Mouse (Mus musculus) forebrain, embryonic 10.5 days (tissue): Measurements from ENCODE around the gene Scamp5. TPM values are rescaled to one million over a fixed set of nuclear protein-coding genes. Genes with fewer than 3 reads are reported as not detected.
"Not testable (repeated sequence)": the region's sequence is repeated elsewhere in the genome, so short reads cannot be mapped to it uniquely, and the experiment has no call there.

Experiments used
- DNase-seq: peaks from one replicate; pipeline ENCODE4 v3.0.0-alpha.2; 2017; ENCODE audit warnings: low spot score; ENCODE audit errors: extremely low spot score
- H3K27ac ChIP-seq: fragments of 300-500 bp; sonication (generic); 2 replicates; pipeline ENCODE4 v1.5.1; 2016; ENCODE audit warnings: mild to moderate bottlenecking
- H3K27me3 ChIP-seq: fragments of 300-500 bp; sonication (generic); 2 replicates; pipeline ENCODE4 v1.6.1; 2016; ENCODE audit warnings: mild to moderate bottlenecking; ENCODE audit not compliant: poor library complexity, severe bottlenecking
- H3K36me3 ChIP-seq: fragments of 300-500 bp; sonication (generic); replicated peaks from 2 replicates; pipeline ENCODE4 v1.6.1; 2016; ENCODE audit warnings: mild to moderate bottlenecking, moderate library complexity
- H3K4me1 ChIP-seq: fragments of 300-500 bp; sonication (generic); 2 replicates; pipeline ENCODE4 v1.6.1; 2016
- H3K4me3 ChIP-seq: fragments of 300-500 bp; sonication (generic); 2 replicates; pipeline ENCODE4 v1.5.1; 2016; ENCODE audit warnings: mild to moderate bottlenecking, moderate library complexity
- H3K9me3 ChIP-seq: fragments of 300-500 bp; sonication (generic); 2 replicates; pipeline ENCODE4 v1.6.1; 2016; ENCODE audit warnings: mild to moderate bottlenecking, moderate library complexity
- WGBS: fragments of 180-500 bp; shearing (Covaris S2); methylation state at CpG from one replicate; pipeline ENCODE4 v1.1.7; 2016; 5-methylcytosine and 5-hydroxymethylcytosine counted together
- polyA plus RNA-seq: library from polyadenylated mRNA; unstranded; fragments of >200 nt; fragmentation: Nextera tagmentation; extraction: Ambion mirVana; gene quantifications from 2 replicates; pipeline ENCODE4 v1.2.1, GENCODE M21; 2016

The Scamp5 gene
- polyA plus RNA-seq, 1 experiment from 2014 or later, result 15.5 TPM

GRCm38 (mm10) chr9:57439522-57440295, 28.2 kb downstream of the Scamp5 start, which contains the start of gene Ppcdc:
Ppcdc (minus strand) TSS chr9:57440124.
- peak within 1 kb of the TSS; percentile 61 for H3K4me3 ChIP-seq
- no peaks in the 10 kb centered on the region for H3K27me3 ChIP-seq
- DNase-seq, result peak; percentile 91
- H3K9me3 ChIP-seq, result no peaks in the 10 kb centered on the region
- H3K4me1 ChIP-seq, result peaks cover 19% of the 10 kb centered on the region
- H3K36me3 ChIP-seq, result peaks cover 8% of the 10 kb centered on the region
- peak within 1 kb of the TSS; percentile 92 for H3K27ac ChIP-seq
- WGBS, result 5% methylated on average over 32 of the region's 32 CpGs

GRCm38 (mm10) chr9:57439083-57439482, 28.8 kb downstream of the Scamp5 start:
- Histone ChIP-seq H3K4me1 (peaks cover 19% of the 10 kb centered on the region), H3K9me3 (no peaks in the 10 kb centered on the region), H3K4me3 (peak overlapping the region; percentile 61), H3K27ac (peak overlapping the region; percentile 92), H3K27me3 (no peaks in the 10 kb centered on the region), H3K36me3 (peaks cover 7% of the 10 kb centered on the region)
- DNase-seq, result no peak
- 65% methylated on average over 7 of the region's 7 CpGs for WGBS

- WGBS, result 87% methylated on average over 10 of the region's 10 CpGs
- Histone ChIP-seq H3K27ac (no peak overlapping the region), H3K4me1 (peaks cover 25% of the 10 kb centered on the region), H3K36me3 (peaks cover 3% of the 10 kb centered on the region; the same call in 1 of the 2 replicates), H3K4me3 (no peak overlapping the region), H3K9me3 (no peaks in the 10 kb centered on the region), H3K27me3 (no peaks in the 10 kb centered on the region)
- DNase-seq, result no peak
Measured at GRCm38 (mm10) chr9:57437896-57438614, 29.8 kb downstream of the Scamp5 start.

- Histone ChIP-seq H3K27ac (no peak overlapping the region), H3K36me3 (no peaks in the 10 kb centered on the region; the same call in 1 of the 2 replicates), H3K4me1 (peaks cover 37% of the 10 kb centered on the region), H3K27me3 (no peaks in the 10 kb centered on the region), H3K9me3 (no peaks in the 10 kb centered on the region), H3K4me3 (no peak overlapping the region)
- 87% methylated on average over 5 of the region's 5 CpGs for WGBS
- DNase-seq, result no peak
Measured at GRCm38 (mm10) chr9:57436166-57436565, 31.7 kb downstream of the Scamp5 start.

GRCm38 (mm10) chr9:57434405-57435165, 33.3 kb downstream of the Scamp5 start:
- Histone ChIP-seq H3K27me3 (no peaks in the 10 kb centered on the region), H3K4me3 (no peak overlapping the region), H3K36me3 (no peaks in the 10 kb centered on the region; the same call in 1 of the 2 replicates), H3K9me3 (no peaks in the 10 kb centered on the region), H3K4me1 (peaks cover 46% of the 10 kb centered on the region), H3K27ac (no peak overlapping the region)
- WGBS, result 88% methylated on average over 11 of the region's 11 CpGs
- DNase-seq, result no peak

GRCm38 (mm10) chr9:57433097-57434032, 34.5 kb downstream of the Scamp5 start:
- peak; percentile 70 for DNase-seq
- no peaks in the 10 kb centered on the region for H3K9me3 ChIP-seq
- H3K4me3 ChIP-seq, result no peak overlapping the region
- H3K36me3 ChIP-seq, result no peaks in the 10 kb centered on the region; the same call in 1 of the 2 replicates
- peak overlapping the region; percentile 44; the same call in 1 of the 2 replicates for H3K27ac ChIP-seq
- H3K4me1 ChIP-seq, result peaks cover 48% of the 10 kb centered on the region
- 30% methylated on average over 11 of the region's 11 CpGs for WGBS
- H3K27me3 ChIP-seq, result no peaks in the 10 kb centered on the region

- Histone ChIP-seq H3K9me3 (no peaks in the 10 kb centered on the region), H3K27ac (peak overlapping the region; percentile 44; the same call in 1 of the 2 replicates), H3K36me3 (no peaks in the 10 kb centered on the region; the same call in 1 of the 2 replicates), H3K27me3 (no peaks in the 10 kb centered on the region), H3K4me1 (peaks cover 51% of the 10 kb centered on the region), H3K4me3 (no peak overlapping the region)
- 89% methylated on average over 3 of the region's 3 CpGs for WGBS
- DNase-seq, result no peak
Measured at GRCm38 (mm10) chr9:57432480-57432879, 35.4 kb downstream of the Scamp5 start.

- Histone ChIP-seq H3K4me1 (peaks cover 49% of the 10 kb centered on the region), H3K9me3 (no peaks in the 10 kb centered on the region), H3K27me3 (no peaks in the 10 kb centered on the region), H3K36me3 (no peaks in the 10 kb centered on the region; the same call in 1 of the 2 replicates), H3K27ac (peak overlapping the region; percentile 40; the same call in 1 of the 2 replicates), H3K4me3 (no peak overlapping the region)
- DNase-seq, result no peak
- WGBS, result 33% methylated on average over 9 of the region's 9 CpGs
Measured at GRCm38 (mm10) chr9:57431202-57431601, 36.7 kb downstream of the Scamp5 start.

GRCm38 (mm10) chr9:57428391-57428790, 39.5 kb downstream of the Scamp5 start:
- Histone ChIP-seq H3K27me3 (no peaks in the 10 kb centered on the region), H3K9me3 (no peaks in the 10 kb centered on the region), H3K4me3 (no peak overlapping the region), H3K4me1 (peaks cover 46% of the 10 kb centered on the region), H3K36me3 (no peaks in the 10 kb centered on the region; the same call in 1 of the 2 replicates), H3K27ac (peak overlapping the region; percentile 44; the same call in 1 of the 2 replicates)
- DNase-seq, result no peak
- WGBS, result 70% methylated on average over 4 of the region's 4 CpGs

- 72% methylated on average over 4 of the region's 4 CpGs for WGBS
- H3K27me3 ChIP-seq, result no peaks in the 10 kb centered on the region
- H3K36me3 ChIP-seq, result no peaks in the 10 kb centered on the region; the same call in 1 of the 2 replicates
- DNase-seq, result no peak
- no peaks in the 10 kb centered on the region for H3K9me3 ChIP-seq
- H3K4me1 ChIP-seq, result peaks cover 42% of the 10 kb centered on the region
- no peak overlapping the region for H3K4me3 ChIP-seq
- H3K27ac ChIP-seq, result peak overlapping the region; percentile 44; the same call in 1 of the 2 replicates
Measured at GRCm38 (mm10) chr9:57427937-57428336, 39.9 kb downstream of the Scamp5 start.

- H3K27ac ChIP-seq, H3K4me3 ChIP-seq, H3K36me3 ChIP-seq, H3K27me3 ChIP-seq, H3K9me3 ChIP-seq, DNase-seq: not testable (repeated sequence)
- WGBS, result 93% methylated on average over 4 of the region's 4 CpGs
- H3K4me1 ChIP-seq, result peaks cover 36% of the 10 kb centered on the region
Measured at GRCm38 (mm10) chr9:57427123-57427522, 40.7 kb downstream of the Scamp5 start.
